Mouse (Mus musculus): ENCODE measurements at regions not wholly inside any gene's neighbourhood (a gene's known extent, or its start where the extent isn't known, plus 50 kb on each side); places are given as distances from the start of the nearest gene placed in this dataset.
"Not testable (repeated sequence)": the region's sequence is repeated elsewhere in the genome, so short reads cannot be mapped to it uniquely, and the experiment has no call there.

GRCm38 (mm10) chr12:115542482-115542881 lies 505.0 kb upstream of the Zfp386 start:
- no peak for DNase-seq

GRCm38 (mm10) chr12:115566878-115567277 lies 480.6 kb upstream of the Zfp386 start:
- DNase-seq = not testable (repeated sequence)

- peak in 1 of 2 experiments; percentile 10 for DNase-seq
These were observed 454.5 kb upstream of the Zfp386 start for GRCm38 (mm10) chr12:115592985-115593384.

- no peak for DNase-seq
These were observed 443.8 kb upstream of the Zfp386 start for GRCm38 (mm10) chr12:115603763-115604162.

DNA sequence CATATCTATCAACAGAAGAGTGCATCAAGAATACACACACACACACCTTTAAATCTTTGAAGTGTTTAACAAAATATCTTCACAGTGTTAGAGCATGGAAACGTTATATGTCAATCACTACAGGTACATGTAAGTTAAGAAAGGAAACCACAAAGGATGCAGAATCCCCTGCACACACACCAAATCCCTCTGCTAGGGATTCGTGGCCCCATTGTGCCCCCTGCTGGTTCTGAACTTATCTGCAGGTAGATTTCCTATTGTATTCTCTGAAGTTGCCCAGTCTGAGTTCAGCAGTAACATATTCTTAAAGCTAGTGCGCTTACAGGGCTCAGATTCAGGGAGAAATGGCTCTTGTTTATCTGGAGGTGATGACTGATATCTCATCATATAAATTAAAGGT lies 442.6 kb upstream of the Zfp386 start:
- DNase-seq = peak; percentile 37 to 39

- not testable (repeated sequence) for DNase-seq
These were observed 424.8 kb upstream of the Zfp386 start for GRCm38 (mm10) chr12:115622564-115623233.

GRCm38 (mm10) chr12:115624221-115624620 lies 423.3 kb upstream of the Zfp386 start:
- peak; percentile 35 to 43 for DNase-seq

- no peak for DNase-seq
These were observed 399.9 kb upstream of the Zfp386 start for GRCm38 (mm10) chr12:115647599-115647998.

- DNase-seq = not testable (repeated sequence)
These were observed 399.4 kb upstream of the Zfp386 start for GRCm38 (mm10) chr12:115648161-115648560.

GRCm38 (mm10) chr12:115655781-115656180 lies 391.7 kb upstream of the Zfp386 start:
- peak; percentile 62 to 67 for DNase-seq

DNA sequence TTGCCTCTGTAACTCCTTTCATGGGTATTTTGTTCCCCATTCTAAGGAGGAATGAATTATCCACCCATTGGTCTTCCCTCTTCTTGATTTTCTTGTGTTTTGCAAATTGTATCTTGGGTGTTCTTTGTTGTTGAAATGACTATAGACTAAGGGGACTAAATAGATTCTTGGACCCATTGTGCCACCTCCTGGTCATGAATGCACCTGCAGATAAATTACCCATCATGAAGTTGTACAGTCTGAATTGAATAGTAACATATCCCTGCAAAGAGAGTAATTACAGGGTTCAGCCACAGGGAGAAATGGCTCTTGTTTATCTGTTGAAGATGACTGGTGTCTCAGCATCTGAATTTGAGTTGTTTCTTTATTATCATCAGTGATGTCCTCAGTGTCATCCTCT lies 383.4 kb upstream of the Zfp386 start:
- DNase-seq = not testable (repeated sequence)

- DNase-seq = not testable (repeated sequence)
These were observed 375.8 kb upstream of the Zfp386 start for GRCm38 (mm10) chr12:115671683-115672082.

- DNase-seq = peak; percentile 21 to 51
These were observed 355.7 kb upstream of the Zfp386 start for GRCm38 (mm10) chr12:115691801-115692200.

- not testable (repeated sequence) for DNase-seq
These were observed 337.7 kb upstream of the Zfp386 start for GRCm38 (mm10) chr12:115709813-115710212.

DNA sequence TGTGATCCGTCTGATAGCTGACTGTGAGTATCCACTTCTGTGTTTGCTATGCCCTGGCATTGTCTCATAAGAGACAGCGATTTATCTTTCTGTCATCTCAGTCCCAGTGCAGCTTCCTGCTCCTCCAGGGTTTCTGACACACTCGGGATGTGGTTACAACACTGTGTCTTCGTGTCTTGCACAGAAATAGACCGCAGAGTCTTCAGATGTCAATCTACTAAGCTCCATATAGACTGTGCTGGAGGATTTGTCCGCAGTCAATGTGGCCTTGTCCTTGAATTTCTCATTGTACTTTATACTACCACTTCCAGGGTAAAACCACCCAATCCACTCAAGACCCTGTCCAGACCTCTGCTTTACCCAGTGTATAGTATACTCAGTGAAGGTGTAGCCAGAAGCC lies 305.5 kb upstream of the Zfp386 start:
- DNase-seq = peak in 1 of 2 experiments; percentile 23

GRCm38 (mm10) chr12:115749586-115749985 lies 297.9 kb upstream of the Zfp386 start:
- peak; percentile 50 to 57 for DNase-seq

- DNase-seq = not testable (repeated sequence)
These were observed 294.4 kb upstream of the Zfp386 start for GRCm38 (mm10) chr12:115753135-115753534.

DNA sequence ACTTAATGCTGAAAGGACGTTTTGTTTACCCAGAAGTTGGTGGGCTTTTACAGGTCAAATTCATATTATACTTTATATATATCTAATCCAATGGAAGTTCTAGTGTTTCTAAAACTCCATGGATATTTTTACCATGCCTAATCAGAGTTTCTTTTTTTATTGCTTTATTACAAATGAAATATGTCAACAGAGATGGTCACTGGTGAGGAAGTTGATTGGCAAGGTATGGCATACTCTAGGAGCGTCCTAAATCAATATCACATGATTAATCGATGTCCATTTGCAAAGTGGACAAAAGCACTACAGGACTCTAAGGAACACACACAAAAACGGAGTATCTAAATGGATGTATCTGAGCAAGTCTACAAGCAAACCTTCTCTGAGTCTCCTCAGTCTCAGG lies 290.0 kb upstream of the Zfp386 start:
- DNase-seq = not testable (repeated sequence)

DNA sequence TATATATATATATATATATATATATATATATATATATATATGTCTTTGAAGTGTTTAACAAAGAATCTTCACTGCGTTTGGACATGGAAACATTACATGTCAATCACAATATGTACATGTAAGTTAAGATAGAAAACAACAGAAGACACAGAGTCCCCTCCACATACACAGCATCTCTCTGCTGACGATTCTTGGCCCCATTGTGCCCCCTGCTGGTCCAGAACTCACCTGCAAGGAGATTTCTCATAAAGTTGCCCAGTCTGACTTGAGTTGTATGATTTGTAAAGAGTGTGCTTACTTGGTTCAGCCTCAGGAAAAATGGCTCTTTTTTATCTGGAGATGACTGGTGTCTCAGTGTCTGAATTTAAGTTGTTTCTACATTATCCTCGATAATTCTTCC lies 288.5 kb upstream of the Zfp386 start:
- DNase-seq = peak; percentile 49 to 51

DNA sequence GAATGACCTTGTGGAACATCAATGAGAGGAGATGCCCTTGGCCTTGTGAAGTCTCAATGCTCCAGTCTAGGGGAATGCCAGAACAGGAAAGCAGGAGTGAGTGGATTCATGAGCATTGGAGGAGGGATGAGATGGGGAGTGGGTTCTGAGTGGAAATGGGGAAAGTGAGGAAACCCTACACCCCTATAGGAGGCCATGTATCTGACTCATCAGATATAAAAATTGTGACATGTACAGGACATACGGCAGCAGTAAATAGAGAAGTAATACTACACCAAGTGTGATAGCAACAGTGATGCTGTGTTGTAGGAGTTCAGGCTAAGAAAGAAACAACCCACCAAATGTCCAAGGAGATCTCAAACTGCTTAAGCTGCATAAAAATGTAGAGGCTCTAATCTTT lies 285.8 kb upstream of the Zfp386 start:
- not testable (repeated sequence) for DNase-seq

DNA sequence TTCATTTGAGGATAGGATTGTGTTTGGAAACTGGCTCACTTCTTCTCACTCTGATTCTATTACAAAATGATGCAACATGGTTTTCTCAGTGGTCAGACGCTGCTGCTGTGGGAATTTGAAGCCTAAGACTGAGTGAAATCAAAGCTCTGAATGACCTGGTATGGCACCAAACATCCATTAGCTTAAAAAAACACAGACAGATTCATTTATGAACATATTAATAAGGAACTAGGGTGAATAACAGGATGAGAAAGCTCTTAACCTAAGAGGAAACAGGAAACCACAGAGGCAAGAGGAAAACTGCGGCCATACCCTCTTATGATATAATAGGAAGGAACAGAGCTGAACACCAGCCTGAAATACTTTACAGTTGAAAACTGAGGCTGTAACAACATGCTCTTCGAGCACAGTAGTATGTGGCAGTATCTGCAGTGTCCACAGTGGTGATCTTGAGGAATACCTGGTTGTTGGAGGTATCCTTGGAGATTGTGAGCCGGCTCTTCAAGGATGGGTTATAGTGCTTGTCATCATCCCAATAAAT lies 282.5 kb upstream of the Zfp386 start:
- not testable (repeated sequence) for DNase-seq

DNA sequence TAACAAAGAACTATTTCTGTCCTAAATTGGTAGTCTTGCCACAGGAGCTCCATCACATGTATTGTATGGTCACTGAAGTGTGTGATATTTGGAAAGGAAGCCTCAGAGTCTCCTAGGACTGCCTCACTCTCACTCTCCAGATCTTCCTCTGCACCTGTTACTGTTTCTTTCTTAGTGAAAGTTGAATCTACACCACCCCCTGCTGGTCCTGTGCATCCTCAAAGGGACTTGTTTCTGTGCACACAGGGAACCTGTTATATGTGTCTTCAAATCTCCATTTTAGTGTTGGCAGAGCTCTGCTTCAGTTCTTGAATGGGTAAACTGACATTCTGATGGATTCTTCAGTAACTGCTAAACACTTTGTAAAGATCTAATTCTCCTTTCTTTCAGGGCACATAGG lies 276.3 kb upstream of the Zfp386 start:
- DNase-seq = peak; percentile 31 to 42

GRCm38 (mm10) chr12:115790369-115790768 lies 257.2 kb upstream of the Zfp386 start:
- DNase-seq = peak; percentile 19 to 49

- DNase-seq = peak; percentile 13 to 19
These were observed 245.0 kb upstream of the Zfp386 start for GRCm38 (mm10) chr12:115802499-115802898.

DNA sequence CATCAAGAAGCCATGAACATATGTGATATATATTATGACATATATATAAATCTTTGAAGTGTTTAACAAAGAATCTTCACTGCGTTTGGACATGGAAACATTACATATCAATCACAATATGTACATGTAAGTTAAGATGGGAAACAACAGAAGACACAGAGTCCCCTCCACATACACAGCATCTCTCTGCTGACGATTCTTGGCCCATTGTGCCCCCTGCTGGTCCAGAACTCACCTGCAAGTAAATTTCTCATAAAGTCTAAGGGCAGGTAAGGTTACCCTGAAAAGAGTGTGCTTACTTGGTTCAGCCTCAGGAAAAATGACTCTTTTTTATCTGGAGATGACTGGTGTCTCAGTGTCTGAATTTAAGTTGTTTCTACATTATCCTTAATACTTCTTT lies 243.8 kb upstream of the Zfp386 start:
- peak; percentile 42 to 55 for DNase-seq
